Mouse (Mus musculus): ENCODE results near the gene Trim9.

DNA sequence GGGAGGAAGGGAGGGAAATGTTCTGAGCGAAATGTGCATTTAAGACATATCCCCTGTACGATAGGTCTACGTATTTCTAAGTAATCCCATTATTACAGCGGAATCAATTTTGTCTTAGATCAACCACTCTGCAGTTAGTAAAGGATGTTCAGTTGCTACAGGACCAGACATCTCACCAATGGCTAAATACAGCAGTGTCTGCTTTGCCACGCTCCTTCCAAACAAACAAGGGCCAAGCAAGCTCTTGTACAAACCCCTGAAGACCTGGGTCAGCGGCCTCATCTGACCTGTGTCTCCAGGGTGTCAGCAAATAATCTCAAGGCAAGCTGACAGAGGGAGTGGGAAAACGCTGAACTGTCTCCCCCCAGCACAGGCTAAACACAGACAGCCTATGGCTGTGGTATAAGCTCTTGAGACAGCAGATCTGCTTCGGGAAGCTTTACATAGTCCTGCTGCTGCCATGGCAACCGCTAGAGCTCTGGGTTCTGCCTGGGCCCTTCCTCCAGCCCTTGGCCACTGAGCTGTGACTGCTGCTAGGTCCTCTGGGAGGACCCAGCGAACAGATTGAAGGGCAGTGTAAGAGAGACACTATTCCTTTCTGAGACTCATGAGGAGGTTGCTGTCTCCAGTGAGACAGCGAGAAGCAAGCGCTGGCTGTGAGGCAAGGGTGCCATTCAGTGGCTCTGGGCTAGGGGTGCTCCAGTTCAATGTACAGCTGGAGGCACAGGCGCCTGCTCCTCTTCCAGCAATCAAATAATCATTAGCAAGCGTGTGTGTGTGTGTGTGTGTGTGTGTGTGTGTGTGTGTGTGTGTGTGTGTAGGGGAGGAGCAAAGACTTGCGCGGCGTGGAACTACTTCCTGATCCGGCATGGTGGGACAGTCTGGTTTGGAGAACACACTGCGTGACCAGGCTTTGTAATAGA is 20.2 kb upstream of the Trim9 start:
- TF ChIP-seq CTCF (conservative IDR thresholded peaks at IDR 0.05; ENCODE audit: low read length), result no peak
- TF ChIP-seq POU5F1 (IDR thresholded peaks at IDR 0.05; ENCODE audit: borderline replicate concordance, low read length), result no peak
- no peak for TF ChIP-seq NANOG (IDR thresholded peaks at IDR 0.05; ENCODE audit: borderline replicate concordance, low read length)
